Mouse (Mus musculus): ENCODE measurements around the gene Med18. TPM values are rescaled to one million over a fixed set of nuclear protein-coding genes. Genes with fewer than 3 reads are reported as not detected.

The Med18 gene
- polyA plus RNA-seq, 1 experiment: 3.0 TPM

DNA sequence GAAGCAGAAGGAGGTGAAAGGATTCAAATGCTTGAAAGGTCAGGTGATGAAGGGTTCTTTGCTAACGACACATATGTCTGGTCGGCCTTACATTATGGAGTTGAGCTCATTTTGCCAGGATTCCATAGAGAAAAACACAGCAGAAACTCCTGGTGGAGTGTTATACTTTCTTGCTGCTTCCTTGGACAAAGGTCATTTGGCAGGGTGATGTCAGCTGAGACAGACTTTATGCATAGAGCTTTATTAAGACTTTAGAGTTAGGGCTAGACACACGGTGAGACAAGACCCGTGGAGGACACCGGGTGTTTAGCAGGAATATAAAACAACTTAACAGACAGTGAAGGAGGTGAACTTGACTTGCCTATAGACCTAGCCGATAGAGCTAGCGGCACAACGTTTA is 14.1 kb upstream of the Med18 start:
- no peak overlapping the region for H3K27ac ChIP-seq (ENCODE audit: control insufficient read depth, insufficient read depth, low read depth, low read length)

DNA sequence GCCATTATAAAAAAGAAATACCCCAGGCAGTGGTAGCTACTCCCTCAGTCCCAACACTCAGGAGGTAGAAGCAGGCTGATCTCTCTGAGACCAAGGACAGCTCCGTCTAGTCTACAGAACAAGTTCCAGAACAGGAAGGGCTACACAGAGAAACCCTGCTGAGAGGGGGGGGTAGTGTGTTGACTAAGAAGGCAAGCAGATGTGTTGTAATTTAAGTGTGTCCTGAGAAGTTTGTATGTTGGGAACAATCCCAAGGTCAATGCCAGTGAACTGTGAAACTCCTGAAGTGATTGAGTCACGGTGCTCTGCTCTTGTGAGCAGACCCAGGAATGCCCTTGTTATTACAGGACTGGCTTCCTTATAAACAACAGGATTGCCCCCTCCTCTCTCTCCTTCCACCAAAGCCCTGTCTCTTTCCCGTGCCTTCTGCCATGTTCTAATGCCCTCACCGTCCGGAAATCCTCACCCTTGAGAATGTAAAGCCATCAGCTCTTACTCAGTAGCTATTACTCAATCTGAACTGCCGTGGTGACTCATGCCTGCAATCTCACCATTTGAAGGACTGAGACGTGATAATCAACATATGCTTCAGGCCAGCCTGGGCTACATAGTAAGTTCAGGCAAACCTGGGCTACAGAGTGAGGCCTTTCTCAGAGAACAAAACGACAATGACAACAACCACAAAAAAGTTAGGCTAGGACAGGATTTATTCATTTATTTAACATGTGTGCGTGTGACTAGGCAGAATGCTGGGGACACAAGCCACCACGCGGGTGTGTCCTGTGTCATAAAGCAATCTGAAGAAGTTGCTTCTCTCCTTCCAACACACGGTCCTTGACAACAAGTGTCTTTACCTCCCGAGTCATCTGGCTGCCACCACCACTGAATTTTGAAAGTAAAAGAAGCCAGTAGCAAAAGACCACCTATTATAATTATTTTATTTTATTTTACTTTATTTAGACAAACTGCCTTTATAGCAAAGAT is 12.5 kb upstream of the Med18 start:
- TF ChIP-seq POLR2A (IDR thresholded peaks at IDR 0.05; ENCODE audit: control insufficient read depth, low read depth, low read length) (no peak), CTCF (IDR thresholded peaks at IDR 0.05; ENCODE audit: control insufficient read depth, insufficient read depth, insufficient replicate concordance, low read depth, low read length) (no peak)
- no peak overlapping the region for H3K4me3 ChIP-seq (ENCODE audit: control insufficient read depth, low read depth, low read length)
- no peaks in the 10 kb centered on the region for H3K36me3 ChIP-seq (ENCODE audit: control insufficient read depth, insufficient read depth, low read length)
- H3K4me1 ChIP-seq (ENCODE audit: control insufficient read depth, insufficient read depth, low read length): no peaks in the 10 kb centered on the region; the same call in 1 of the 2 replicates
- H3K27me3 ChIP-seq (ENCODE audit: control insufficient read depth, insufficient read depth, low read length): no peaks in the 10 kb centered on the region
- no peak overlapping the region for H3K27ac ChIP-seq (ENCODE audit: control insufficient read depth, insufficient read depth, low read depth, low read length)

More for the DNA sequence above, 14.1 kb upstream of the Med18 start:
- Histone ChIP-seq H3K36me3 (ENCODE audit: control insufficient read depth, insufficient read depth, low read length) (no peaks in the 10 kb centered on the region), H3K4me3 (ENCODE audit: control insufficient read depth, low read depth, low read length) (no peak overlapping the region), H3K4me1 (ENCODE audit: control insufficient read depth, insufficient read depth, low read length) (no peaks in the 10 kb centered on the region; the same call in 1 of the 2 replicates), H3K27me3 (ENCODE audit: control insufficient read depth, insufficient read depth, low read length) (no peaks in the 10 kb centered on the region)
- TF ChIP-seq POLR2A (IDR thresholded peaks at IDR 0.05; ENCODE audit: control insufficient read depth, low read depth, low read length) (no peak), CTCF (IDR thresholded peaks at IDR 0.05; ENCODE audit: control insufficient read depth, insufficient read depth, insufficient replicate concordance, low read depth, low read length) (no peak)

DNA sequence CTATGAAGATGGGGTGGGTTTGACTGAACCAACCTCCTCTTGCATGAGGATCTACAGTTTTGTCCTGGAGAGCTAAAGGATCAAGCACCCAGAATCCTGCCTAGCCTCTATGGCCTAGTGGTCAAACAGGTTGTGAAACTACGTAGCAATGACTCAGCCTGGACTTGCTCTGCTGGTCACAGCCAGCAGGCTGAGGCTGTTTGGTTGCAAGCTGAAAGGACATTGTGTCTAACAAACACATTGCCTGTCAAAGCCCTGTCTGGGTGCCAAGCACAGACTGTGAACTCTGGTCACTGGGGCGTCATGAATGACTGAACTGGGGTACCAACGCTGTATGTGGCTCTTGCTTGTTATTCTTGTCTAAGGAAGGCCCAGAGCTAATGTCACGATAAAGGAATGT is 10.9 kb upstream of the Med18 start:
- TF ChIP-seq POLR2A (IDR thresholded peaks at IDR 0.05; ENCODE audit: control insufficient read depth, low read depth, low read length): no peak
- no peak for TF ChIP-seq CTCF (IDR thresholded peaks at IDR 0.05; ENCODE audit: control insufficient read depth, insufficient read depth, insufficient replicate concordance, low read depth, low read length)
- no peak overlapping the region for H3K4me3 ChIP-seq (ENCODE audit: control insufficient read depth, low read depth, low read length)
- H3K36me3 ChIP-seq (ENCODE audit: control insufficient read depth, insufficient read depth, low read length): no peaks in the 10 kb centered on the region
- no peak overlapping the region for H3K27ac ChIP-seq (ENCODE audit: control insufficient read depth, insufficient read depth, low read depth, low read length)
- H3K4me1 ChIP-seq (ENCODE audit: control insufficient read depth, insufficient read depth, low read length): no peaks in the 10 kb centered on the region; the same call in 1 of the 2 replicates
- no peaks in the 10 kb centered on the region for H3K27me3 ChIP-seq (ENCODE audit: control insufficient read depth, insufficient read depth, low read length)

DNA sequence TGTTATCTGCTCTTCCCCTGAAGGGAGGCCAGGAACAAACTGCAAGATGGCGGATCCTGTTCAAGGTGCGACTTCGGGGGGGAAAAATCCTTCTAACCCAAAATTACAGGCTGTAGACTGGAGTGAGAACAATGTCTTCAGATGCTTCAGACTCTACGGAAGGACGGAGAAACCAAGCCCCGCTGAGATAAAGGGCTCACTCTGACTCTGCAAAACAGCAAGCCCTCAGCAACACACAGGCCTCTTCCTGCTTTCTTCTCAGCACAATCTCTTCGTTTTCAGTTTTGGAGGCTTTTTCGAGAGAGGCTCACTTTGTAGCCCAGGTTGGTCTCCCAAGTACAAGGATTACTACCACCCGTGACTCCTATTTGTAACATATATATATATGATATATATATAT is 9.7 kb upstream of the Med18 start:
- TF ChIP-seq CTCF (IDR thresholded peaks at IDR 0.05; ENCODE audit: control insufficient read depth, insufficient read depth, insufficient replicate concordance, low read depth, low read length) (no peak), POLR2A (IDR thresholded peaks at IDR 0.05; ENCODE audit: control insufficient read depth, low read depth, low read length) (no peak)
- Histone ChIP-seq H3K4me1 (ENCODE audit: control insufficient read depth, insufficient read depth, low read length) (no peaks in the 10 kb centered on the region; the same call in 1 of the 2 replicates), H3K27me3 (ENCODE audit: control insufficient read depth, insufficient read depth, low read length) (no peaks in the 10 kb centered on the region), H3K36me3 (ENCODE audit: control insufficient read depth, insufficient read depth, low read length) (no peaks in the 10 kb centered on the region), H3K4me3 (ENCODE audit: control insufficient read depth, low read depth, low read length) (peak overlapping the region; percentile 11; the same call in 1 of the 2 replicates), H3K27ac (ENCODE audit: control insufficient read depth, insufficient read depth, low read depth, low read length) (no peak overlapping the region)

DNA sequence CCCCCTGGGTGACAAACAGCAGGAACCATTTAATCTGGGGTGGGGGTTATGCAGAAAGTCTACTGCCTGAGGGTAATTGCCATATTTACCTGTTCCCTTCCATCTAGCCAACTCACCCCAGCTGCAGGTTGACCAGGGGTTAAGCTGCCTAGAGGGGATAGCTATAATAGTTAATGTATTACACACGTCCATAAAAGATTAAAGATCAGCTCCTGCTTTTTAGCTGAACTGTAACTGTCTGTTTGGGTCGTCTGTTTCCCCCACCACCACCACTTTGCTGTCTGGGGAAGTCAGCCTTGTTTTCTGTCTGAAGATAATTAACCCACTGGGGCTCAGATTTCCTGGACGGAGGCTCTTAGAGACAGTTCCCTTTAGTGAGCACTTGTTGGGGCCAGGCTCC is 6.2 kb upstream of the Med18 start:
- no peaks in the 10 kb centered on the region; the same call in 1 of the 2 replicates for H3K4me1 ChIP-seq (ENCODE audit: control insufficient read depth, insufficient read depth, low read length)
- H3K27ac ChIP-seq (ENCODE audit: control insufficient read depth, insufficient read depth, low read depth, low read length): no peak overlapping the region
- no peaks in the 10 kb centered on the region for H3K27me3 ChIP-seq (ENCODE audit: control insufficient read depth, insufficient read depth, low read length)
- TF ChIP-seq POLR2A (IDR thresholded peaks at IDR 0.05; ENCODE audit: control insufficient read depth, low read depth, low read length): no peak
- no peak for TF ChIP-seq CTCF (IDR thresholded peaks at IDR 0.05; ENCODE audit: control insufficient read depth, insufficient read depth, insufficient replicate concordance, low read depth, low read length)
- H3K36me3 ChIP-seq (ENCODE audit: control insufficient read depth, insufficient read depth, low read length): no peaks in the 10 kb centered on the region
- no peak overlapping the region for H3K4me3 ChIP-seq (ENCODE audit: control insufficient read depth, low read depth, low read length)

DNA sequence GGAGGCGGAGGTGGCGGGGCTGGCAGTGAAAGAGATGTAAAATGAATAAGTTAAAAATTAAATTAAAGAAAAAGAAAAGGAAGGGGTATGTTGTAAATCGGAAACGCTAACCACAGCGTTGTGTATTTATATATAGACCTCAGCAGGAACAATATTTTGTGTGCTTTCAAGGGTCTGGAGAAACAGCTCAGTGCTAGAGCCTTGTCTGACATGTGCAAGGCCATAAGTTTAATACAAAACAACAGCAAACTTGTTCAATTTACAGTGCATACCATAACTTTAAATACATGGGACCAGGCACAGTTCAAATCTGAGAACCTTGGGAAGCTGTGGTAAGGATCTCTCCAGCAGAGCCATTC is 513 bp upstream of the Med18 start:
- Histone ChIP-seq H3K27ac (ENCODE audit: control insufficient read depth, insufficient read depth, low read depth, low read length) (no peak overlapping the region), H3K4me1 (ENCODE audit: control insufficient read depth, insufficient read depth, low read length) (peaks cover 3% of the 10 kb centered on the region), H3K36me3 (ENCODE audit: control insufficient read depth, insufficient read depth, low read length) (peaks cover 2% of the 10 kb centered on the region), H3K27me3 (ENCODE audit: control insufficient read depth, insufficient read depth, low read length) (no peaks in the 10 kb centered on the region), H3K4me3 (ENCODE audit: control insufficient read depth, low read depth, low read length) (no peak overlapping the region; the same call in 1 of the 2 replicates)
- TF ChIP-seq POLR2A (IDR thresholded peaks at IDR 0.05; ENCODE audit: control insufficient read depth, low read depth, low read length) (no peak), CTCF (IDR thresholded peaks at IDR 0.05; ENCODE audit: control insufficient read depth, insufficient read depth, insufficient replicate concordance, low read depth, low read length) (no peak)

DNA sequence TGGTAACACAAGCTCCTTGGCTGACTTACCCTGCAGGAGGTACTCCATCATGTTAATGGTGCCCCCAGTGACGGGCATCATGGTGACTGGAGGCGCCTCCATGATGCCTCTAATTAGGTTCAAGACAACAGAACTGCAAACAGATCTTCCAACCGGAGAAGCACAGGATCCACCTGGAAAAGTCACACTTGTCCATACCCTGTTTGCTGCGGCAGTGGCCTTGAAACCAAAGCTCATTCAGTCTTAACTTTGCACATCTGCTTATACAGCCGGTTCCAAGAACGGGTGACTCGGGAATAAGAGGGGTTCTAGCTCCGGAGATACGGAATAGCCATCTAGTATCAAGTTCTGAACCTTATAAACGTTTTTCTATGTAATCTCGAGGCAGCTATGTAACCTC is 885 bp downstream of the Med18 start:
- no peak for TF ChIP-seq CTCF (IDR thresholded peaks at IDR 0.05; ENCODE audit: control insufficient read depth, insufficient read depth, insufficient replicate concordance, low read depth, low read length)
- no peak for TF ChIP-seq POLR2A (IDR thresholded peaks at IDR 0.05; ENCODE audit: control insufficient read depth, low read depth, low read length)
- Histone ChIP-seq H3K4me3 (ENCODE audit: control insufficient read depth, low read depth, low read length) (peak overlapping the region; percentile 85; the same call in 1 of the 2 replicates), H3K27ac (ENCODE audit: control insufficient read depth, insufficient read depth, low read depth, low read length) (no peak overlapping the region), H3K4me1 (ENCODE audit: control insufficient read depth, insufficient read depth, low read length) (peaks cover 3% of the 10 kb centered on the region), H3K27me3 (ENCODE audit: control insufficient read depth, insufficient read depth, low read length) (no peaks in the 10 kb centered on the region), H3K36me3 (ENCODE audit: control insufficient read depth, insufficient read depth, low read length) (peaks cover 2% of the 10 kb centered on the region)
